Mouse (Mus musculus): ENCODE measurements around the gene Gm21788. TPM values are rescaled to one million over a fixed set of nuclear protein-coding genes. Genes with fewer than 3 reads are reported as not detected.

The Gm21788 gene
- not detected for polyA plus RNA-seq (2014; fragmentation: Illumina TruSeq; extraction: RNeasy Lipid Tissue Mini Kit (QIAGEN cat#74804); ENCODE audit: low replicate concordance)

DNA sequence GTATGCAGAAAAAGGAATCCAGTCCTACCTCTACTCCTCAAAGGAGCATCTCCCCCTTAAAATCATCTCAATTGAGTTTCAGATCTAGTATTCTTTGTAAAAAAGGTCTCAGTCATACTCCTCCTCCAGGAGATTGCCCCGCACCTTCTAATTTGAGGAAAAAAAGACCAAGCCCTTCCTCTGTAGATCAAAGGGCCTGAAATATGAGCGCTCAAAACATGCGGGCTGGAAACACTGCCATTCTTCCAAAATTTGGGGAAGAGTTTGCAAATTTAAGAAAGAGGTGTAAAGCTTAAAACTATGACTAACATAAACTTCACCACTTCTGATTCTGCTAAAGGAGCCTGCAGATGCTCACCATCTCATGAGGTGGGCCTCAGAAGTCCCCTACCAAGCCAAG is at the start of gene Gm21788:
TSS of gene Gm21788 (plus strand) at position 301 of the 400 bp plus-strand sequence.

Other genes with a start within 250 kb of the Gm21788 start
- gene Gm21244, start 235.7 kb upstream of the Gm21788 start, polyA plus RNA-seq (2014; fragmentation: Illumina TruSeq; extraction: RNeasy Lipid Tissue Mini Kit (QIAGEN cat#74804); ENCODE audit: low replicate concordance) = not detected
- gene Gm28998, start 151.2 kb upstream of the Gm21788 start, polyA plus RNA-seq (2014; fragmentation: Illumina TruSeq; extraction: RNeasy Lipid Tissue Mini Kit (QIAGEN cat#74804); ENCODE audit: low replicate concordance) = not detected
- not detected for gene Gm20826, start 233.5 kb downstream of the Gm21788 start, polyA plus RNA-seq (2014; fragmentation: Illumina TruSeq; extraction: RNeasy Lipid Tissue Mini Kit (QIAGEN cat#74804); ENCODE audit: low replicate concordance)

Measured in small intestine, adult 10 weeks (tissue).